Mouse (Mus musculus) T-cell, adult 66 days (primary cell): ENCODE measurements around the gene Olfr1385. TPM values are rescaled to one million over a fixed set of nuclear protein-coding genes. Genes with fewer than 3 reads are reported as not detected.

Experiments used
- total RNA-seq, 2 experiments: library from RNA; stranded (reverse); gene quantifications; 3 replicates in 1 of 2; 4 replicates in 1 of 2; pipeline ENCODE4 v1.2.4; 2023

Gene Olfr1385
- not detected for total RNA-seq

DNA sequence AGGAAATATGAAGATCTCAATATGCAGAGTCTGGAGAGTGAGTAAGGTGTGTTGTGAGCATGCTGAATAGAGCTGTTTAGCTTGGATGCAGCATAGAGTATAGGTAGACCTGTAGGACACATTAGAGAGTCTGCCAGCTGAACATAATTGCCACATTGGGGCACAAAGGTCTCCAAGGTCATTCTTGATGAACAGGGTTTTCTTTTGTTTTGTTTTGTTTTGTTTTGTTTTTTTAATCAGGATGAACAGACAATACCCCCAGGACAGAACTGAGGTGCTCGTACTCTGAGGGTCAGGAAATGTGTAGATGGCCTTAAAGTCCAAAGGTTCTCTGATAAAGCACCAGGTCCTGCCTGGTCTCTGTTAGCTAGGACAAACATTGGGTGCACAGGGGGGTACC is at the start of gene Olfr1385:
Olfr1385 (plus strand) TSS at position 301 of the 400 bp plus-strand sequence.

DNA sequence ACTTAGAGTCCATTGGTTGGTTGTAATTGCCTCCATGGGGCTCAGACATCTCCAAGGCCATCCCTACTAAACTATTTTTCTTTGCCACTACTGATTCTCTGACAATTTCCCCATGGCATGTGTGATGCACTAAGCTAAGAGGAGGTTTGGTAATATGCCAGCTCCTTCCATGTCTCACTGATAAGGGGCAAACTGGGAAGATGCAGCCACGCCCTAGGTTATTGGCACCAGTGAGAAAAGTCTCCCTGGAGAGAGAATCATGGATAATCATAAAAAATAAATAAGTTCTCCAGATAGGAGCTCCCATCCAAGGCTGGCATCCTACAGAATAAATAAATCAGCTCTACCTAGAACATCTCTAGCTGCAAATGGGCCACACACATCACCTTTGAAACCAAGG is 33.8 kb upstream of the Olfr1385 start, which contains the start of gene Olfr1387:
Olfr1387 (plus strand) TSS at position 301 of the 400 bp plus-strand sequence.

DNA sequence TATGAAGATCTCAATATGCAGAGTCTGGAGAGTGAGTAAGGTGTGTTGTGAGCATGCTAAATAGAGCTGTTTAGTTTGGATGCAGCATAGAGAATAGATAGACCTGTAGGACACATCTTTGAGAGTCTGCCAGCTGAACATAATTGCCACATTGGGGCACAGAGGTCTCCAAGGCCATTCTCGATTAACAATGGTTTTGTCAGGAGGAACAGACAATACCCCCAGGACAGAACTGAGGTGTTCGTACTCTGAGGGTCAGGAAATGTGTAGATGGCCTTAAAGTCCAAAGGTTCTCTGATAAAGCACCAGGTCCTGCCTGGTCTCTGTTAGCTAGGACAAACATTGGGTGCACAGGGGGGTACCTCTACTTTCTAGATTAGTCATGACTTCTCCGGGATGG is 24.1 kb upstream of the Olfr1385 start, which contains the start of gene Olfr1386:
Olfr1386 (plus strand) TSS at position 301 of the 400 bp plus-strand sequence.

DNA sequence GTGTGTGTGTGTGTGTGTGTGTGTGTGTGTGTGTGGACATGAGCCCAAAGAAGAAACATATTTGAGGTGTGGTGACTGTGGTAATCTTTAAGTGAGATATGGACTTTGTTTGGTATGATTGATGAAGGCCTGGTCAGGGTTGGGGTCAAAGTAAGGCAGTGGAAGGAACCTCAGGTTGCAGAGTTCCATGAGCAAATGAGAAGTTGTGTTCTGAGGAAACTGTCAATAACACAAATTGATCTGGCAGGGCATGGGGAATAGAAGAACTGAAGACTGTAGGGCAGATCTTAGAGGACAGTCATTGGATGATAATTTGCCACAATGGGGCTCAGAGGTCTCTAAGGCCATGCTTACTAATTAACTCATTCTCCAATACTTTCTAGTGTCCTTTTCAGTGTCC is 30.5 kb downstream of the Olfr1385 start, which contains the start of gene Olfr1383:
Olfr1383 (plus strand) TSS at position 301 of the 400 bp plus-strand sequence.

DNA sequence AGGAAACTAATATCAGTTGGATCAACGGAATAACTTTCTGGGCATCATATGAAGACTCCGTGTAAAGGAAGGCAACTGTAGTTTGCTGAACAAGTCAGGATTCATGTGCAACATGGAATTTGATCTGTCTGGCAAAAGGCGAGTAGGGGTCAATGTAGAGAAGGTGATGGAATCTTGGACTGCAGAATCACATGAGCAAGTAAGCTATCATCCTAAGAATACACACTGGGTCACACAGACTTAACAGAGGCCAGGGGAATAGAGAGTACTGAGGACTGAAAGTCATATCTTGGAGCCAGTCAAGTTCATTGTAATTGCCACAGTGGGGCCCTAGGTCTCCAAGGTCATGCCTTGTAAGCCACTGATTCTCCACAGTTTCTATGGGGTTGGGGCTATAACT is 39.1 kb downstream of the Olfr1385 start, which contains the start of gene Olfr1382:
Olfr1382 (plus strand) TSS at position 301 of the 400 bp plus-strand sequence.

DNA sequence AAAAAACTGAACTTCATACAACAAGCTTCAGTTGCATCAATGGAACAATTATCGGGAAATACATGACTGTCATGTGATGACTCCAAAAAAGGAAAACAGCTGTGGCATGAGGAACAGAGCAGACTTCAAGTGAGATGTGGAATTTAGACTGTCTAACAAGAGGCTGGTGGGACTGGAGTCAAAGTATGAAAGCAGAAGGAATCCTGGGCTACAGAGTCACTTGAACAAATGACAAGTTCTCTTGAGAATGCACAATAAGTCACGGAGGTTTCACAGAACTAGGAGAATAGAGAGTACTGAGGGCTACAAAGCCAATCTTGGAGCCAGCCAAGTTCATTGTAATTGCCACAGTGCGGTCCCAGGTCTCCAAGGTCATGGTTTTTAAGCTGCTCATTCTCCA is 54.3 kb downstream of the Olfr1385 start, which contains the start of gene Olfr1381:
Olfr1381 (plus strand) TSS at position 301 of the 400 bp plus-strand sequence.

Other genes with a start within 250 kb of the Olfr1385 start
- gene Mgat1, start 244.9 kb upstream of the Olfr1385 start, total RNA-seq, result 10 to 100 TPM; 64.0 TPM
- under 1 TPM; 0.18 to 0.73 TPM for gene Olfr1393, start 210.8 kb upstream of the Olfr1385 start, total RNA-seq
- not detected for gene Olfr1392, start 203.8 kb upstream of the Olfr1385 start, total RNA-seq
- not detected for gene Olfr10, start 184.3 kb upstream of the Olfr1385 start, total RNA-seq
- not detected for gene Olfr1391, start 166.3 kb upstream of the Olfr1385 start, total RNA-seq
- not detected for gene Olfr1390, start 153.9 kb upstream of the Olfr1385 start, total RNA-seq
- gene Olfr1389, start 66.0 kb upstream of the Olfr1385 start, total RNA-seq, result not detected
- gene Olfr1388, start 52.4 kb upstream of the Olfr1385 start, total RNA-seq, result under 1 TPM; 0.52 to 0.74 TPM
- not detected for gene Olfr1387, start 33.7 kb upstream of the Olfr1385 start, total RNA-seq
- gene Olfr1386, start 24.0 kb upstream of the Olfr1385 start, total RNA-seq, result not detected
- not detected for gene Olfr1384, start 17.7 kb downstream of the Olfr1385 start, total RNA-seq
- not detected for gene Olfr1383, start 30.6 kb downstream of the Olfr1385 start, total RNA-seq
- not detected for gene Olfr1382, start 39.2 kb downstream of the Olfr1385 start, total RNA-seq
- gene Olfr1381, start 54.4 kb downstream of the Olfr1385 start, total RNA-seq, result not detected
- not detected for gene Olfr1380, start 67.8 kb downstream of the Olfr1385 start, total RNA-seq
- gene Flt4, start 120.2 kb downstream of the Olfr1385 start, total RNA-seq, result not detected
- not detected for gene Scgb3a1, start 174.5 kb downstream of the Olfr1385 start, total RNA-seq
- 10 to 100 TPM; 86.4 to 88.8 TPM for gene Cnot6, start 223.7 kb downstream of the Olfr1385 start, total RNA-seq